Mouse (Mus musculus) lung, postnatal 25 days (tissue): ENCODE measurements around the gene Psd.

ENCODE experiments used
- DNase-seq: peaks from one replicate; pipeline ENCODE4 v3.0.0; 2022; ENCODE audit warnings: low spot score

The Psd gene

GRCm38 (mm10) chr19:46326756-46327305 lies at the start of gene Psd:
Gene Psd (minus strand): TSS chr19:46327156.
- no peak for DNase-seq

- no peak for DNase-seq
Observed at GRCm38 (mm10) chr19:46375891-46376290, 48.9 kb upstream of the Psd start.

- peak; percentile 44 for DNase-seq
Observed at GRCm38 (mm10) chr19:46375489-46375888, 48.5 kb upstream of the Psd start.

GRCm38 (mm10) chr19:46374477-46375088 lies 47.6 kb upstream of the Psd start:
- no peak for DNase-seq

GRCm38 (mm10) chr19:46369204-46369603 lies 42.2 kb upstream of the Psd start:
- DNase-seq = peak; percentile 81

GRCm38 (mm10) chr19:46367798-46368590 lies 41.0 kb upstream of the Psd start:
- DNase-seq = no peak

- DNase-seq = no peak
Observed at GRCm38 (mm10) chr19:46363294-46364009, 36.5 kb upstream of the Psd start.

- no peak for DNase-seq
Observed at GRCm38 (mm10) chr19:46362104-46362503, 35.1 kb upstream of the Psd start.

GRCm38 (mm10) chr19:46358381-46358780 lies 31.4 kb upstream of the Psd start:
- DNase-seq = no peak

- peak; percentile 50 for DNase-seq
Observed at GRCm38 (mm10) chr19:46357344-46358280, 30.7 kb upstream of the Psd start.

- peak; percentile 91 for DNase-seq
Observed at GRCm38 (mm10) chr19:46356701-46357138, 29.8 kb upstream of the Psd start.

- peak; percentile 41 for DNase-seq
Observed at GRCm38 (mm10) chr19:46350168-46350932, 23.4 kb upstream of the Psd start, which contains the start of gene 2310034G01Rik. Gene 2310034G01Rik (minus strand): TSS chr19:46350302.

- no peak for DNase-seq
Observed at GRCm38 (mm10) chr19:46349550-46349949, 22.6 kb upstream of the Psd start.

GRCm38 (mm10) chr19:46348761-46349458 lies 22.0 kb upstream of the Psd start:
- DNase-seq = peak; percentile 58

GRCm38 (mm10) chr19:46347936-46348668 lies 21.1 kb upstream of the Psd start:
- DNase-seq = no peak

- DNase-seq = no peak
Observed at GRCm38 (mm10) chr19:46347146-46347545, 20.2 kb upstream of the Psd start.

GRCm38 (mm10) chr19:46344710-46345419 lies 17.9 kb upstream of the Psd start:
- no peak for DNase-seq

GRCm38 (mm10) chr19:46339287-46339971 lies 12.5 kb upstream of the Psd start:
- peak; percentile 81 for DNase-seq
